Mouse (Mus musculus) heart, embryonic 12.5 days (tissue): ENCODE data around the gene Drc1. TPM values are rescaled to one million over a fixed set of nuclear protein-coding genes. Genes with fewer than 3 reads are reported as not detected.
A peak's percentile ranks its signal among the peaks of the same experiment; 100 is the strongest.

Experiments used
- ATAC-seq: fragments of 200-750 bp; cut with Nextera tagmentation; 2 replicates; pipeline ENCODE4 v1.8.0; 2017; ENCODE audit warnings: moderate TSS enrichment, moderate library complexity; ENCODE audit not compliant: insufficient number of reproducible peaks, low FRiP score
- H3K27ac ChIP-seq: fragments of 300-500 bp; sonication (generic); 2 replicates; pipeline ENCODE4 v1.5.1; 2016; ENCODE audit warnings: mild to moderate bottlenecking, moderate library complexity; ENCODE audit not compliant: poor library complexity, severe bottlenecking
- H3K27me3 ChIP-seq: fragments of 300-500 bp; sonication (generic); replicated peaks from 2 replicates; pipeline ENCODE4 v1.6.1; 2016; ENCODE audit warnings: mild to moderate bottlenecking, moderate library complexity
- H3K36me3 ChIP-seq: fragments of 300-500 bp; sonication (generic); 2 replicates; pipeline ENCODE4 v1.6.1; 2016; ENCODE audit warnings: mild to moderate bottlenecking, moderate library complexity
- H3K4me1 ChIP-seq: fragments of 300-500 bp; sonication (generic); replicated peaks from 2 replicates; pipeline ENCODE4 v1.6.1; 2016; ENCODE audit warnings: mild to moderate bottlenecking
- H3K4me2 ChIP-seq: fragments of 300-500 bp; sonication (generic); 2 replicates; pipeline ENCODE4 v1.6.1; 2016; ENCODE audit warnings: mild to moderate bottlenecking, moderate library complexity
- H3K4me3 ChIP-seq: fragments of 300-500 bp; sonication (generic); 2 replicates; pipeline ENCODE4 v1.5.1; 2016; ENCODE audit warnings: mild to moderate bottlenecking
- H3K9ac ChIP-seq: fragments of 300-500 bp; sonication (generic); 2 replicates; pipeline ENCODE4 v1.6.1; 2016; ENCODE audit warnings: mild to moderate bottlenecking, moderate library complexity
- H3K9me3 ChIP-seq: fragments of 300-500 bp; sonication (generic); replicated peaks from 2 replicates; pipeline ENCODE4 v1.6.1; 2016; ENCODE audit warnings: mild to moderate bottlenecking, moderate library complexity
- WGBS: fragments of 180-500 bp; shearing (Covaris S2); methylation state at CpG from one replicate; pipeline ENCODE4 v1.1.7; 2016; 5-methylcytosine and 5-hydroxymethylcytosine counted together
- polyA plus RNA-seq: library from polyadenylated mRNA; unstranded; fragments of >200 nt; fragmentation: Nextera tagmentation; extraction: Ambion mirVana; gene quantifications from 2 replicates; pipeline ENCODE4 v1.2.1, GENCODE M21; 2016

Gene Drc1
- polyA plus RNA-seq, 1 experiment from 2014 or later = 0.18 TPM

DNA sequence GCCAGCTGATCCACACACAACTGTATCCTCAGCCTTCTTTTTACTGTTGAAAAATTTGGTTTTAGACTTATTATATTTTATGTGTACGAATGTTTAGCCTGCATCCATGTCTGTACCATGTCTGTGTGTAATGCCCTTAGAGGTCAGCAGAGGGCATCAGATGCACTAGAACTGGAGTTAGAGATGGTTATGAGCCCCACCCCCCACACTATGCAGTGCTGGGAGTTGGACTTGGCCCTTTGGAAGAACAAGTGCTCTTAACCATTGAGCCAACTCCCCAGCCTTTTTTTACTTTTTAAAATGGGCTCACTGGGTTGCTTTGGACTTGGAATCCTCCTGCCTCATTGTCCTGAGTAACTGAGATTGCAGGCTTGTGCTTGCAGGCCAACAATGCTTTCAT lies 33.5 kb upstream of the Drc1 start:
- Histone ChIP-seq H3K36me3 (peaks cover 28% of the 10 kb centered on the region), H3K9me3 (no peaks in the 10 kb centered on the region), H3K4me3 (no peak overlapping the region), H3K4me2 (no peak overlapping the region), H3K9ac (no peak overlapping the region), H3K27ac (no peak overlapping the region), H3K4me1 (peaks cover 30% of the 10 kb centered on the region), H3K27me3 (no peaks in the 10 kb centered on the region)
- no peak for ATAC-seq
- WGBS = 93% methylated on average over 1 of the region's 1 CpGs

DNA sequence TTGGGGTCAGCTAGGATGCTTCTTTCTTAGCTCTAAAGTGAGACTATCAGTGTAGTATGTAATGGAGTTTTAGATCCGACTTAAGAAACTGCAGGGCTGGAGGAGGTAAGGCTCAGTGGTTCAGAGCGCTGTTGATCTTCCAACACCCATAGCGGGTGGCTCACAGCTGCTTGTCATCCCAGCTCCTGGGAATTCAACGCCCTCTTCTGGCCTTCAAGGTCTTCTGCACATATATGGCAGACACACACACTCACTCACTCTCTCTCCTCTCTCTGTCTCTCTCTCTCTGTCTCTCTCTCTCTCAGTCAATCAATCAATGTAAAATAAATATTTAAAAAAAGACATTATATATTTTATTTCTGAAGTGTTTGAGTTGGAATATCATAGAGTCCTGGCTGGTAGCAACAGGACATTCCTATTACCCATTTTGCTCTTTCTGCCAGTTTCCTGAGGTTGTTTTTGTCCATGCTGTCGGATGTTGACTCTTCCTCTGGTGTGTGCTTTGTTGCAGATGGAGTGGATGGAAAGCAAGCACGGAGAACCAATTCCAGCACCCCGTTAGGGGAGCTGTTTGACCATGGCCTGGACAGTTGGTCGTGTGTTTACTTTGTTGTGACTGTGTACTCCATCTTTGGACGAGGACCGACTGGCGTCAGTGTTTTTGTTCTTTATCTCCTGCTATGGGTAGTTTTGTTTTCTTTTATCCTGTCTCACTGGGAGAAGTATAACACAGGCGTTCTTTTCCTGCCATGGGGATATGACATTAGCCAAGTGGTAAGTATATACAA lies 25.4 kb upstream of the Drc1 start:
- 75% methylated on average over 12 of the region's 12 CpGs for WGBS
- Histone ChIP-seq H3K27me3 (no peaks in the 10 kb centered on the region), H3K4me3 (no peak overlapping the region), H3K9ac (no peak overlapping the region), H3K36me3 (peaks cover 67% of the 10 kb centered on the region), H3K9me3 (no peaks in the 10 kb centered on the region), H3K4me1 (no peaks in the 10 kb centered on the region), H3K4me2 (no peak overlapping the region), H3K27ac (no peak overlapping the region)
- no peak; the same call in 1 of the 2 replicates for ATAC-seq

GRCm38 (mm10) chr5:30258776-30259175 lies 22.4 kb upstream of the Drc1 start:
- WGBS = 82% methylated on average over 7 of the region's 7 CpGs
- H3K9me3 ChIP-seq = no peaks in the 10 kb centered on the region
- H3K9ac ChIP-seq = no peak overlapping the region
- H3K36me3 ChIP-seq = peaks cover 70% of the 10 kb centered on the region
- no peaks in the 10 kb centered on the region for H3K27me3 ChIP-seq
- no peak for ATAC-seq
- no peak overlapping the region for H3K4me3 ChIP-seq
- no peak overlapping the region for H3K27ac ChIP-seq
- no peak overlapping the region for H3K4me2 ChIP-seq
- no peaks in the 10 kb centered on the region for H3K4me1 ChIP-seq

DNA sequence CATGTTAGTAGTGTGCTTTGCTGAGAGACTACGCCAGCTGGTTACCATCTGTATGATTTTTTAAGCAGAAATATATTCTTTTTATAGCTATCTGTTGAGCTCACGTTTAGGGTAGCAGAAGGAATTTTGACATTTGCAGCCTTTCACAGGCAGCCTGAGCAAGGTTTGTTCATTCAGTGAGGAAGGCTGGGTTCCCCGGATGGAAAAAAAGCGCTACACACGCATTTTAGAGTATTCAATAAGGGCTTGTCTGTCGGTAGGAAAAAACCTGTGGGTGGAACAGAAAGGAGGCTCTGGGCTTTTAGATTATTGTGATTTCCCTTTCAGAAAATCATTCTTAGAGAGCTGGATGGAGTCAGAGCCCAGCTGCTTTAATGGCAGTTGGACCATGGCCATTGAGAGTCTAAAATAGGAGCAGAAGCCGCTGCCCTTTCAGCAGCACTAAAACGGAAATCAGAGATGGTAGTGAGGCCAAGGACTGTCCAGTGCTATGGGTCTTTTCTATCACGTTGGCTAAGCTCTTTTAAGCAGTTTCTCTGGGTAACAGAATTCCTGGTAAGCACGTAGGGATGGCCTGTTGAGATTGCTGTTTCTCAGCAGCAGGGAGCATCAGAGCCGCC lies 10.5 kb upstream of the Drc1 start:
- Histone ChIP-seq H3K27ac (no peak overlapping the region; the same call in 1 of the 2 replicates), H3K36me3 (peaks cover 37% of the 10 kb centered on the region), H3K4me2 (no peak overlapping the region), H3K4me1 (peaks cover 10% of the 10 kb centered on the region), H3K9me3 (no peaks in the 10 kb centered on the region), H3K4me3 (no peak overlapping the region), H3K9ac (no peak overlapping the region), H3K27me3 (no peaks in the 10 kb centered on the region)
- ATAC-seq = no peak
- 71% methylated on average over 11 of the region's 11 CpGs for WGBS

DNA sequence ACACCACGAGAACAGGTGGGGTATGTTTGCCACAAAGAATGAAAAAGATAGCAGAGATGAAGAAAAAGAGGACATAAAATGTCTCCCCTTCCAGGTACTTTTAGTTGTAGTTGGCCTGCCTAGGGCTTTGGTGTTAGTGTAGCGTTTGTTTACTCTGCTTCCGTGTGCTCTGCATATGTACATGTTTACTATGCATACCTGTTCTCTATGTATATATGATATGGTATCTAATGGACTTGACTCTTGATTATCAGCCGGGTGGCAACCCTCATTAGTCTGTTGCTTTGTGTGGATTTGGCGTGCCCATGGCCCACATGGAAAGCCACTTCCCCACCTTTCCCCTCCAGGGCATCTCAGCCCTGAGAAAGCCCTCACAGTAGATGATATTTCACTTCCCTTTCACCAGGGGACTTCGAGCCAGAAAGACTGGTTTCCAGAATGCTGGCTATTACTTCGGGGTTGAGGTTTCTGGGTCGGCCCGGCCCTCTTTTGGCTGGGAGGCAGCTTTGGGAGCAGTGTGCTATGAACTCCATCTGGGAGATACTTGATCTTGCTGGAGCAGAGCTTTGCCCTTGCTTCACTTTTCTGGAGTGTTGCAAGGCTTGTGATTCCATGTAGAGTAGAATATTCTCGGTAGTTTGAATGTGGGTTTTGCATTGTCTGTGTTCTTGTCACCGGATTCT lies 9.4 kb upstream of the Drc1 start:
- H3K4me3 ChIP-seq = no peak overlapping the region
- no peaks in the 10 kb centered on the region for H3K9me3 ChIP-seq
- H3K36me3 ChIP-seq = peaks cover 26% of the 10 kb centered on the region
- H3K9ac ChIP-seq = no peak overlapping the region
- H3K27me3 ChIP-seq = no peaks in the 10 kb centered on the region
- peaks cover 10% of the 10 kb centered on the region for H3K4me1 ChIP-seq
- no peak overlapping the region for H3K27ac ChIP-seq
- 92% methylated on average over 11 of the region's 11 CpGs for WGBS
- ATAC-seq = no peak
- H3K4me2 ChIP-seq = no peak overlapping the region

- H3K9me3 ChIP-seq = no peaks in the 10 kb centered on the region
- H3K27me3 ChIP-seq = peaks cover under 1% of the 10 kb centered on the region; the same call in 1 of the 2 replicates
- 93% methylated on average over 2 of the region's 2 CpGs for WGBS
- peaks cover 5% of the 10 kb centered on the region for H3K4me1 ChIP-seq
- no peak overlapping the region for H3K4me3 ChIP-seq
- H3K36me3 ChIP-seq = 0 out of 2 replicates have a peak, but pooled peaks cover 2% of the 10 kb centered on the region
- no peak overlapping the region for H3K4me2 ChIP-seq
- H3K27ac ChIP-seq = no peak overlapping the region
- H3K9ac ChIP-seq = no peak overlapping the region
- ATAC-seq = no peak
Observed at GRCm38 (mm10) chr5:30276361-30276760, 4.8 kb upstream of the Drc1 start.

GRCm38 (mm10) chr5:30278952-30279351 lies 2.2 kb upstream of the Drc1 start:
- 57% methylated on average over 3 of the region's 3 CpGs for WGBS
- Histone ChIP-seq H3K9me3 (no peaks in the 10 kb centered on the region), H3K36me3 (no peaks in the 10 kb centered on the region), H3K4me1 (peaks cover 7% of the 10 kb centered on the region), H3K9ac (no peak overlapping the region), H3K27me3 (peaks cover 3% of the 10 kb centered on the region; the same call in 1 of the 2 replicates), H3K27ac (no peak overlapping the region), H3K4me2 (no peak overlapping the region), H3K4me3 (no peak overlapping the region)
- no peak for ATAC-seq

GRCm38 (mm10) chr5:30279446-30279845 lies 1.7 kb upstream of the Drc1 start:
- Histone ChIP-seq H3K27me3 (peaks cover 3% of the 10 kb centered on the region; the same call in 1 of the 2 replicates), H3K36me3 (no peaks in the 10 kb centered on the region), H3K9me3 (no peaks in the 10 kb centered on the region), H3K9ac (no peak overlapping the region), H3K4me3 (no peak overlapping the region), H3K27ac (no peak overlapping the region), H3K4me2 (no peak overlapping the region), H3K4me1 (peaks cover 7% of the 10 kb centered on the region)
- 71% methylated on average over 4 of the region's 4 CpGs for WGBS
- ATAC-seq = no peak

- no peak for ATAC-seq
- peak overlapping the region; percentile 51 for H3K4me3 ChIP-seq
- peaks cover 3% of the 10 kb centered on the region; the same call in 1 of the 2 replicates for H3K27me3 ChIP-seq
- no peak overlapping the region for H3K9ac ChIP-seq
- H3K4me1 ChIP-seq = peaks cover 7% of the 10 kb centered on the region
- no peaks in the 10 kb centered on the region for H3K36me3 ChIP-seq
- WGBS = 41% methylated on average over 9 of the region's 9 CpGs
- H3K9me3 ChIP-seq = peaks cover 8% of the 10 kb centered on the region
- H3K27ac ChIP-seq = no peak overlapping the region
- H3K4me2 ChIP-seq = peak overlapping the region; percentile 85
Observed at GRCm38 (mm10) chr5:30280864-30281263, 324 bp upstream of the Drc1 start.

DNA sequence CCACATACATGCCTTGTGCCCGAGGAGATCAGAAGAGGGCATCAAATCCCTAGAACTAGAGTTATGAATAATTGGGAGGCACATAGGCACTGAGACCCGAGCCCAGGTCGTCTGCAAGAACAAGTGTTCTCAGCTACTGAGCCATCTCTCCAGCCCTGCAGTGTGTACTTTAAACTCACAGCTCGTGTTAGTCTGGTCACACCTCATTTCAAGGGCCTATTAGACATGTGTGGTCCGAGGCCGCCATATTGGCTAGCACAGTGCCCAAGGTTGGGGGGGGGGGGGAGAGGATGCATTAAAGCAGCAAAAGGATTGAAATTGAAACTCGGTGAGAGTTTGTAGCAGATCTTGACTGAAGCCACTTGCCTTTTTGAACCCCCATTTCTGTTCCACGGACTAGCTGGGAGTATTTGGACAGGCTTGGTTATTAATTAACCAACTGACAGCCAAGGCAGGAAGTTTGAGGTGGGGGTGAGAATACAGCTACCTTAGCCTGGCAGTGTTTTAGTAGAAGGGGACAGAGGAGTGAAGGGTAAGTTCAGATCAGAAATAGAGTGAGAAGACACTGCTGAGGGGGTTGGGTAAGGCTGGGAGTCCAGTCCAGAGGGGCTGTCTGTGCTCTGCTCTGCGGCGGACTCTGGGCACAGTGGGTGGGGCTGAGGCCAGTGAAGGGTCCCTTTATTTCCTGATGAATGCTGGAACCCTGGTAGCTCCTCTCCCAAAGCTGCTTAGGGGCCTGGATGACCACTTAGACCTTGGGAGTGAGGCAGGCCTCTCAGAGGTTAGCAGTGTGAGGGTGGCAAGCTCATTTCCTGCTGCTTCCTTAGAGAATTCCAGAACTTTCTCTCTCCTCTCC lies 5.0 kb downstream of the Drc1 start:
- Histone ChIP-seq H3K9ac (no peak overlapping the region), H3K4me1 (peaks cover 7% of the 10 kb centered on the region), H3K4me2 (no peak overlapping the region), H3K27me3 (peaks cover 3% of the 10 kb centered on the region; the same call in 1 of the 2 replicates), H3K4me3 (no peak overlapping the region), H3K27ac (no peak overlapping the region), H3K9me3 (peaks cover 8% of the 10 kb centered on the region), H3K36me3 (no peaks in the 10 kb centered on the region)
- ATAC-seq = no peak
- 83% methylated on average over 10 of the region's 10 CpGs for WGBS
